In genomic region chr14:28848831-28849590, GRCm38 (mm10) we compare ENCODE assay signal across 8 mouse cellular contexts.
DNase-seq lines count a peak whose midpoint lies in the region; ATAC-seq lines count a peak whose summit lies in the region.

No protein-coding gene starts in this region.

- ATAC-seq in frontal cortex, adult (ENCODE audit: low TSS enrichment): no peak

- DNase-seq in frontal cortex, postnatal 10 days (ENCODE audit: low spot score in 2 of 2): peak; percentile 5 to 28
- DNase-seq in ovary, postnatal 10 days (ENCODE audit: low spot score): peak; percentile 12
- DNase-seq in ovary, adult 18-20 months (ENCODE audit: low spot score): no peak
- DNase-seq in kidney, adult 9 months: peak; percentile 50
- DNase-seq in ovary, postnatal 36 days (ENCODE audit: low spot score): peak; percentile 45
- no peak for DNase-seq in c-Kit-positive CD71-positive TER-119-positive erythroid progenitor cells, embryonic 14.5 days (ENCODE audit: low spot score)
- DNase-seq in embryo, embryonic 9.5 days (ENCODE audit: extremely low spot score): no peak

Comparison
In these comparisons a context has a peak if more than half of its experiments do, and no peak if none do; other contexts are left out.
1. DNase-seq: peak in frontal cortex, postnatal 10 days (2 of 2), ovary, postnatal 10 days (single experiment), kidney, adult 9 months (single experiment) and ovary, postnatal 36 days (single experiment); none in ovary, adult 18-20 months (single experiment), c-Kit-positive CD71-positive TER-119-positive erythroid progenitor cells, embryonic 14.5 days (single experiment) and embryo, embryonic 9.5 days (single experiment).